Mouse (Mus musculus) thymus, adult 2 months (tissue): Measurements from ENCODE around the gene Flii. TPM values are rescaled to one million over a fixed set of nuclear protein-coding genes. Genes with fewer than 3 reads are reported as not detected.

Experiments
- DNase-seq: peaks from one replicate; pipeline ENCODE4 v3.0.0; 2021
- H3K27ac ChIP-seq: fragments of 200-500 bp; 2 replicates; pipeline ENCODE4 v1.5.1; 2012; ENCODE audit warnings: low read length, control low read depth; ENCODE audit not compliant: control insufficient read depth, insufficient read depth
- H3K27me3 ChIP-seq: fragments of 200-500 bp; 2 replicates; pipeline ENCODE4 v1.6.1; 2012; ENCODE audit warnings: mild to moderate bottlenecking, low read length, moderate library complexity, mixed read lengths; ENCODE audit not compliant: control insufficient read depth, insufficient read depth
- H3K36me3 ChIP-seq: fragments of 200-500 bp; 2 replicates; pipeline ENCODE4 v1.6.1; 2012; ENCODE audit warnings: mild to moderate bottlenecking, low read length, moderate library complexity; ENCODE audit not compliant: control insufficient read depth, insufficient read depth
- H3K4me1 ChIP-seq: fragments of 200-500 bp; replicated peaks from 2 replicates; pipeline ENCODE4 v1.6.1; 2012; ENCODE audit warnings: low read length; ENCODE audit not compliant: control insufficient read depth, insufficient read depth
- H3K4me3 ChIP-seq: fragments of 200-500 bp; 2 replicates; pipeline ENCODE4 v1.5.1; 2012; ENCODE audit warnings: mild to moderate bottlenecking, low read length, control low read depth, moderate library complexity; ENCODE audit not compliant: control insufficient read depth, insufficient read depth
- CTCF ChIP-seq: fragments of 200-500 bp; IDR thresholded peaks from 2 replicates; pipeline ENCODE4 v1.5.1; 2012; ENCODE audit warnings: mild to moderate bottlenecking, control low read depth, low read length, moderate library complexity, borderline replicate concordance; ENCODE audit not compliant: control insufficient read depth, poor library complexity, insufficient read depth; ENCODE audit errors: extremely low read depth
- POLR2A ChIP-seq: fragments of 200-500 bp; IDR thresholded peaks from 2 replicates; pipeline ENCODE4 v1.6.1; 2012; ENCODE audit warnings: mild to moderate bottlenecking, low read length, control low read depth, moderate library complexity; ENCODE audit not compliant: control insufficient read depth, poor library complexity, insufficient read depth; ENCODE audit errors: extremely low read depth
- WGBS: fragments of 180-500 bp; shearing (Covaris S2); methylation state at CpG from one replicate; pipeline ENCODE4 v1.1.7; 2018; 5-methylcytosine and 5-hydroxymethylcytosine counted together
- polyA plus RNA-seq: library from polyadenylated mRNA; depleted of rRNA; stranded (reverse); fragments of >200 nt; gene quantifications from 2 replicates; pipeline ENCODE4 v1.2.3, GENCODE M21; 2012; rRNA removed

Gene Flii
- polyA plus RNA-seq, 1 experiment: 271 TPM

GRCm38 (mm10) chr11:60698806-60699523 is 28.1 kb downstream of the Flii start:
- H3K27me3 ChIP-seq: no peaks in the 10 kb centered on the region
- WGBS: 6% methylated on average over 22 of the region's 22 CpGs

GRCm38 (mm10) chr11:60697561-60697960 is 29.5 kb downstream of the Flii start:
- WGBS: 52% methylated on average over 2 of the region's 2 CpGs
- H3K36me3 ChIP-seq: no peaks in the 10 kb centered on the region
- H3K27ac ChIP-seq: no peak overlapping the region
- no peak for DNase-seq
- H3K4me3 ChIP-seq: no peak overlapping the region
- no peaks in the 10 kb centered on the region for H3K27me3 ChIP-seq
- peaks cover 14% of the 10 kb centered on the region for H3K4me1 ChIP-seq
- TF ChIP-seq POLR2A: no peak

More at GRCm38 (mm10) chr11:60698806-60699523, 28.1 kb downstream of the Flii start:
- H3K4me1 ChIP-seq: peaks cover 14% of the 10 kb centered on the region
- peak; percentile 56 for DNase-seq
- TF ChIP-seq POLR2A (no peak), CTCF (no peak)
- peak overlapping the region; percentile 87 for H3K4me3 ChIP-seq
- H3K36me3 ChIP-seq: no peaks in the 10 kb centered on the region
- peak overlapping the region; percentile 0; the same call in 1 of the 2 replicates for H3K27ac ChIP-seq

DNA sequence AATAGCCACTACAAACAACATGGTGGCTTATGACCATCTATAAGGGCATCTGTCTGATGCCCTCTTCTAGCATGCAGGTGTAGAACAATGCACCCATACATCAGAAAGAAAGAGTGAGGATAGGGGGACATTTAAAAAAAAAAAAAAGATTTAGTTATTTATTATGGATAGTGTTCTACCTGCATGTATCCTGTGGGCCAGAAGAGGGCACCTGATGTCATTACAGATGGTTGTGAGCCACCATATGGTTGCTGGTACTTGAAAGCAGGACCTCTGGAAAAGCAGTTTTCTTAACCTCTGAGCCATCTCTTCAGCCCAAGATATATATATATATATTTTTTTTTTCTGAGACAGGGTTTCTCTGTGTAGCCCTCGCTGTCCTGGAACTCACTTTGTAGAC is 30.9 kb downstream of the Flii start:
- no peak for DNase-seq
- Histone ChIP-seq H3K27me3 (no peaks in the 10 kb centered on the region), H3K27ac (no peak overlapping the region), H3K4me3 (no peak overlapping the region), H3K4me1 (peaks cover 14% of the 10 kb centered on the region), H3K36me3 (no peaks in the 10 kb centered on the region)
- TF ChIP-seq POLR2A: no peak
- TF ChIP-seq CTCF: no peak
- 82% methylated on average over 1 of the region's 1 CpGs for WGBS

Other genes starting within 250 kb of the Flii start
- gene Alkbh5, start 190.9 kb downstream of the Flii start, polyA plus RNA-seq: 29.0 and 37.4 TPM in 2 replicates
- gene Llgl1, start 27.5 kb downstream of the Flii start, polyA plus RNA-seq: 143 and 154 TPM in 2 replicates
- gene Mief2, start 1.1 kb upstream of the Flii start, polyA plus RNA-seq: 26.1 and 26.6 TPM in 2 replicates
- 17.9 and 19.4 TPM in 2 replicates for gene Top3a, start 50.1 kb upstream of the Flii start, polyA plus RNA-seq
- gene Smcr8, start 50.3 kb upstream of the Flii start, polyA plus RNA-seq: 25.5 and 26.4 TPM in 2 replicates
- gene Shmt1, start 84.5 kb upstream of the Flii start, polyA plus RNA-seq: 27.4 and 29.9 TPM in 2 replicates
- gene Dhrs7b, start 103.4 kb upstream of the Flii start, polyA plus RNA-seq: 16.1 and 17.3 TPM in 2 replicates
- 72.9 and 76.7 TPM in 2 replicates for gene Tmem11, start 152.0 kb upstream of the Flii start, polyA plus RNA-seq
- 62.9 and 63.8 TPM in 2 replicates for gene Natd1, start 187.5 kb upstream of the Flii start, polyA plus RNA-seq
- gene Map2k3, start 204.8 kb upstream of the Flii start, polyA plus RNA-seq: 30.9 and 33.1 TPM in 2 replicates